Mouse (Mus musculus): ENCODE data around the gene Actr1a. TPM values are rescaled to one million over a fixed set of nuclear protein-coding genes. Genes with fewer than 3 reads are reported as not detected.
A peak's percentile ranks its signal among the peaks of the same experiment; 100 is the strongest.

Actr1a gene
- 100 to 1,000 TPM; 100 to 106 TPM for total RNA-seq (2021)
- long read RNA-seq, experiment 1, transcript Actr1a-201 (11 exons, 2,757 nt): major isoform, 35 of 74 reads
- long read RNA-seq, experiment 1, partial matches to known transcripts: 15 of 74 reads
- long read RNA-seq, experiment 1, other reads (novel, unspliced or antisense): 24 of 74 reads
- long read RNA-seq, experiment 2, transcript Actr1a-201 (11 exons, 2,757 nt): major isoform, 60 of 76 reads
- long read RNA-seq, experiment 2, partial matches to known transcripts: 8 of 76 reads
- long read RNA-seq, experiment 2, other reads (novel, unspliced or antisense): 6 of 76 reads

GRCm38 (mm10) chr19:46395109-46396009, at the start of gene Actr1a:
Gene Actr1a (minus strand): TSS chr19:46395748.
- peak; percentile 97 for DNase-seq

- peak; percentile 85 for DNase-seq
These were observed 48.7 kb upstream of the Actr1a start for GRCm38 (mm10) chr19:46444209-46444608.

DNA sequence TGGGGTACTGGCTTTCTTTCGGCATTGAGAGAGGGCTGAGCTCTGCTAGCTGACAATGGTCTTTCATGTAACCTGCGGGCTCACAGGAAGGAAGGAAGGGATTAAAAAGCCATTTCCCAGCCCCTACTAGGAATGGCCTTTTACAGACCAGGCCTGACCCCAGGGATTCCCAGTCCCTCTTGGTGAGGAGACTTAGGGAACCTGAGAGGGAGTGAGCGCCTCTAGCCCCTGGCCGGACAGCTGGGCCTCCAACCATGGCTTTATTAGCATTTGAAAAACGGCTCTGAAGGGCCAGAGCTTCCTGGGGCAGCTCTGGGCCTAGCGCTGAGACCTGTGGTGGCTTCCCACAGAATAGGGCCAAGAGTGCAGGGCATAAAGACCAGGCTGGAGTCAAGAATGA, 48.0 kb upstream of the Actr1a start:
- no peak for DNase-seq

DNA sequence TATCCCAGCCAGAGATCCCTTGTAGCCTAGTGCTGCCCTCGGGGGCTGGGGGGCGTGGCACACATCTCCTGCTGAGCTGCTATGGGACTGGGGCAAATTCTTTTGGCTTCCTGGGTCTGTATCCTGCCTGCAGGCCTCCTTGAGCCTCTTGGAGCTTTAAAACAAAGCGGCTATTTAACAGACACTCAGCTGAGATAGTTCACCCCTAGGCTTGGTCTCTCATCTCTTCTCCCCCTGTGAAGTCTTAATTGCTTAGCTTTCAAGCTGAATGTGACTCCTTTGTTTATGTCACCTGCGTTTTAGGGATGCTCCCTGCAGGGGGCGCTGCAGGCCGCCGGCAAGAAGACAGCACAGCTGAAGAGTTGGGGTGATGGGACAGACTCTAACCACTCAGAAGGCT, 39.9 kb upstream of the Actr1a start:
- no peak for DNase-seq

DNA sequence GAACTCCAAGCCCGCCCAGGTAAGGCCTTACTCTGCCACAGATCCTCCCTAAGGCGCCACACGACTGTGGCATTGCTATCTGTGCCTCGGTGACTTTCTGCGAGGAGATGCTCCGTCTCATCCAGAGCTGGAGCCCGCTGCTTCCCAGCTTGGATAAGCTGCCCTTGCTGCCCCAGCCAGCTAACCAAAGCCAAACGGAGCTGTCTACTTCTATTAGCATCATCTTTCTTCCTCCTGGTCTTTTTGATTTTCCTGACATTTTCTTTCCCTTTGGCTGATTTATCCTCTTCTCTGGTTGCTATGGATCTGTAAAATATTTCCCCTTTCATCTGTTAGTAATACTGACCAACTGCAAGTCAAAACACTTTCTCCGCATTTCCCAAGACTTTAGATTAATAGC, 39.0 kb upstream of the Actr1a start:
- no peak for DNase-seq

DNA sequence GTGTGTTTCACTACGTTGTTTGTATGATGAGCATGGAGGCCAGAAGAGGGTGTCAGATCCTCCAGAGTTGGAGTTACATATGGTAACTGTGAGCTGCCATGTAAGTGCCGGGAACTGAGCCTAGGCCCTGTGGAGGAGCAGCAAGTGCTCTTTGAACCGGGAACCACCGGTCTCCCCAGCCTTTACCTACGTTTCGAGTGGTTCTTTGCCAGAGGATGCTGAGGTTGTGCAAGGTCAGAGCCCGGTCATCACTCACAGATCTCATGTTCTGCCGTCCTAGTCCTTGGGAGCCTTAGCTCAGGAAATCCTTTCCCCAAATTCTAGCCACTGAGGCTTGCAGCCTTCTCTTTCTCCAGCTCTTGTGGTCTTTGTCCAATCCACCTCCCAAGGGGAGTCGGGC, 38.6 kb upstream of the Actr1a start:
- no peak for DNase-seq

DNA sequence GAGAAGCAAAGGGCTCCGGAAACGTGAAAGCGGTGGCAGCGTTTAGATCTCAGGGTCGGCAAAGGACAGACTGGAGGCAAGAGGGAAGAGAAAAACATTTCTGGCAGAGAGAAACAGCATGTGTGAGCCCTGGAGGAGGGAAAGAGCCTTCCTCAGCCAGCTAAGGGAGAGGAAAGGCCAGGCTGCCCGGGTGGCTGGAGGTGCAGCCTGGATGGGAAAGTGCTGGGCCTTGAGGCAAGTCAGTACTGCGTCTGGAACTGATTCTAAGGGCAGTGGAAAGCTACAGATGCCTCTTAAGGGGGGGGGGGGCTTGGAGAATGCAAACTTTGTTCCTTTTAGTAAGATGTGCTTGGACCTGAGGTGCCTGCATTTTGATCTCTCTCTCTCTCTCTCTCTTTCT, 38.2 kb upstream of the Actr1a start:
- no peak for DNase-seq

- DNase-seq: no peak
These were observed 33.7 kb upstream of the Actr1a start for GRCm38 (mm10) chr19:46429250-46429649.

- DNase-seq: no peak
These were observed 30.9 kb upstream of the Actr1a start for GRCm38 (mm10) chr19:46426488-46426887.

DNA sequence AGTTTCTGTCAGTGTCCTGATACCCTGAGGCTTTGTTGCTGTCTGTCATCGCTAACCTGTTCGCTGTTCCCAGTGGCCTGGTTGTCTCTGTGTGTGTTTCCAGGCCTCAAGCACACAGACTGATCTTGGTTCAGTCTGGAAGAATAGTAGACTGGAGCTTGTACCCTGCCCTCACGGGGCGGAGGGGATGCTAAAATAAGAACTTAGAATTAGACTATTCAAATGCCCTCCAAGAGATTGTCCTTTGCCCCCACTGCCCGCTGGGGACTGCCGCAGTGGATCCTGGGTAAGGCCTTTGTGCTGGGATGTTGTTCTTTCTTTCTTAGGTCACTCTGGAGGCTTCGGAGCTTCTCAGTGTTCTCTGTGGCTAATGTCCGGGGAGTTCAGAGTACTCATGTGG, 29.7 kb upstream of the Actr1a start:
- DNase-seq: no peak

- no peak for DNase-seq
These were observed 27.1 kb upstream of the Actr1a start for GRCm38 (mm10) chr19:46422384-46423338.

DNA sequence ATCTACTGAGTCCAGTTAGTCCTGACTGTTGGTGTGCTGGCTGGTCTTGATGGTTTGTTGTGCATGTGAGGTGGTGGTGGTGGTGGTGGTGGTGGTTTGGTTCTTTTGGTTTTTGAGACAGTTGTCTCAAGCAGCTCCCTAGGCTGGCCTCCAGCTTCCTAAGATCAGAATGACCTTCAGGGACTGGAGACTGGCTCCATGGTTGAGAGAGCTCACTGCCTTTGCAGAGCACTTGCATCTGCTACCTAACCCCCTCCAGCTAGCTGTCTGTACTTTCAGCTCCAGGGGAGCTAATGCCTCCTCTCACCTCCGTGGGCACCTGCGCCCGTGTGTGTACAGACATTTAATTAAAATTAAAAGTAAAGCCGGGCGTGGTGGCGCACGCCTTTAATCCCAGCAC, 24.9 kb upstream of the Actr1a start:
- no peak for DNase-seq

GRCm38 (mm10) chr19:46418051-46418450, 22.5 kb upstream of the Actr1a start:
- no peak for DNase-seq

DNA sequence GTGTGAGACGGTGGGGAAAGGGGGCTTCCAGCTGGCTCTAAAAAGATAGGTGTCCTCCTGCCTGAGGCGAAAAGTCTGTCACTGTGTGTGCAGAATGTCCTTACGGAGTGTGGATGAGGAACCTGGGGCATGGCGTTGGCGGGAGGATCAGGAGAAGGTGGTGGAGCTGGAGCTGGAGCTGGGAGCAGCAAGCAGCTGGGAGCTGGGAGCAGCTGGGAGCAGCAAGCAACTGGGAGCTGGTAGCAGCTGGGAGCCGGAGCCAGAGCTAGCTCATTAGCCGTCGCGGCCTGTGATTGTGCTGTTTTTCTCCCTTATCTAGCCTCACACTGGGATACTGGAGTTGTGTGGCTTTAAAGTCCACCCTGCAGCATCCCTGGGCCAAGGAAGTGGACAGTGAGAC, 20.7 kb upstream of the Actr1a start:
- DNase-seq: no peak

DNA sequence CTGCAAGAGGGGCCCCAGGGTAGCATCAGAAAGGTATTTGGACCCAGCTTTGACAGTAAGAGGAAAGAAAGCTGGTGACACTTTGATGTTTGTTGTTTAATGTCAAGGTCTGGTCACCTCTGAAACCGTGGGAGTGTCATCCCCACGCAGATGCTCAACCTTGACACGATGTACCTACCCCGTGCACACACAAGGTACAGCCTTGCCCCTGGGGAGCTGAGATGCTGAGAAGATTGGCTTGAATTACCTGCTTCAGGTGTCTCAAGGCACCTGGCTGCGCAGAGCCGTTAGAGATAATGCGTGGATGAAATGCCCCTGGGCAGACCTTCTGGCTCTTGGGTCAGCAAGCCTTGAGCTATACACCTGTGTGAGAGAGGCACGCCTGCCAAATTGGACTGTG, 18.9 kb upstream of the Actr1a start:
- no peak for DNase-seq

- no peak for DNase-seq
These were observed 18.4 kb upstream of the Actr1a start for GRCm38 (mm10) chr19:46413969-46414368.

- no peak for DNase-seq
These were observed 16.7 kb upstream of the Actr1a start for GRCm38 (mm10) chr19:46412056-46412805.

DNA sequence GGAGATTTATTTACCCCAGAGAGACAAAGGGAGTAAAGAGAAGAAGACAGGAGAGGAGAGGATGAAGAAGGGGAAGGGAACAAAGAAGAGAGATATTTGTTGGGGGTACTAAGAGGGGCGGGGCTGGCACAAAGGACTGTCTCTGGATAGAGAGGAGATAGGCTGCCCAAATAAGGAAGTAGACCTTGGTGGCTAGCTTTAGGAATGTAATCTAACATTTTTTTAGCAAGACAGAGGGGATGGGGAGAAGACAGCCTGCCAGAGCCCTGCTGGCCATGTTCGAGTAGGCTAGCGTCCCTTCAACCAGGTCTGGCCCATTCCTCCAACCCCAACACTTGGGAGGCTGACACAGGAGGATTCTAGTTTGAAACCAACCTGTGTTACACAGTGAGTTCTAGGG, 14.0 kb upstream of the Actr1a start:
- no peak for DNase-seq

GRCm38 (mm10) chr19:46406592-46407386, 11.2 kb upstream of the Actr1a start:
- DNase-seq: peak; percentile 55

GRCm38 (mm10) chr19:46404030-46404429, 8.5 kb upstream of the Actr1a start:
- DNase-seq: no peak

- no peak for DNase-seq
These were observed 5.0 kb upstream of the Actr1a start for GRCm38 (mm10) chr19:46400558-46400957.
